Mouse (Mus musculus) C2C12 (cell line): ENCODE results near the gene Wdr60.
A peak's percentile ranks its signal among the peaks of the same experiment; 100 is the strongest.

ENCODE experiments used
- CEBPB ChIP-seq: IDR thresholded peaks from one replicate; pipeline ENCODE4 v1.6.1; 2011; ENCODE audit warnings: low read depth, mild to moderate bottlenecking, control low read depth, moderate library complexity
- CTCF ChIP-seq: IDR thresholded peaks from one replicate; pipeline ENCODE4 v1.5.1; 2011; ENCODE audit not compliant: control insufficient read depth, insufficient read depth, insufficient read length
- FOSL1 ChIP-seq: IDR thresholded peaks from one replicate; pipeline ENCODE4 v1.8.0; 2011; ENCODE audit warnings: mild to moderate bottlenecking, low read length; ENCODE audit not compliant: poor library complexity, insufficient read depth, severe bottlenecking
- MAX ChIP-seq: IDR thresholded peaks from one replicate; pipeline ENCODE4 v1.6.1; 2011; ENCODE audit warnings: mild to moderate bottlenecking, control low read depth
- MYOD1 ChIP-seq: IDR thresholded peaks from one replicate; pipeline ENCODE4 v1.6.1; 2011; ENCODE audit warnings: low read depth; ENCODE audit not compliant: control insufficient read depth, insufficient read length
- USF1 ChIP-seq: IDR thresholded peaks from one replicate; pipeline ENCODE4 v1.6.1; 2011; ENCODE audit warnings: low read depth, mild to moderate bottlenecking, control low read depth, moderate library complexity

GRCm38 (mm10) chr12:116293599-116294292 lies 30.9 kb upstream of the Wdr60 start:
- TF ChIP-seq CTCF = no peak
- no peak for TF ChIP-seq MAX
- no peak for TF ChIP-seq CEBPB
- TF ChIP-seq USF1 = no peak
- TF ChIP-seq MYOD1 = no peak
- TF ChIP-seq FOSL1 = peak; percentile 83
